Comparison of ENCODE assay signal across 9 mouse cellular contexts in genomic region chr5:142974598-142975121, GRCm38 (mm10). TPM values are rescaled to one million over a fixed set of nuclear protein-coding genes. Genes with fewer than 3 reads are reported as not detected.
DNase-seq lines count a peak whose midpoint lies in the region; ATAC-seq and TF ChIP-seq lines count a peak whose summit lies in the region.
"Had no signal": no experiment of that assay in that cellular context is flagged by ENCODE, and none has a peak within 500 bp of the region (broad histone marks: within the 10 kb centered on the region; RNA-seq: fewer than 3 reads in every experiment).

No protein-coding gene starts in this region.

- H3K36me3 ChIP-seq in kidney, embryonic 14.5 days (ENCODE audit: control insufficient read depth, insufficient read depth, low read length): peaks cover 38% of the 10 kb centered on the region
- H3K36me3 ChIP-seq in liver, embryonic 16.5 days (ENCODE audit: control insufficient read depth, insufficient read depth): no peaks in the 10 kb centered on the region; the same call in 1 of the 2 replicates

- 23% methylated on average over 18 of the region's 18 CpGs for WGBS in kidney, embryonic 14.5 days
- WGBS in liver, embryonic 16.5 days (ENCODE audit: insufficient replicate concordance): 11% methylated on average over 18 of the region's 18 CpGs

- ATAC-seq in kidney, embryonic 14.5 days (ENCODE audit: low FRiP score, low TSS enrichment): peak; percentile 21; the same call in 1 of the 2 replicates
- ATAC-seq in liver, embryonic 16.5 days (ENCODE audit: low read depth): peak; percentile 35; the same call in 1 of the 2 replicates
- no peak for ATAC-seq in monocyte, adult 5-6 weeks (replicated peaks; ENCODE audit: insufficient number of reproducible peaks, low FRiP score, low TSS enrichment, poor library complexity, severe bottlenecking)
- ATAC-seq: Patski had no signal

- DNase-seq in kidney, adult 11 months: no peak
- peak; percentile 58 for DNase-seq in gastrocnemius, postnatal 25 days
- peak; percentile 62 to 75 for DNase-seq in kidney, postnatal 4 days
- DNase-seq in retina, postnatal 7 days (ENCODE audit: low read depth, low spot score): peak; percentile 50

- 0 out of 2 replicates have a peak, but pooled peaks cover 3% of the 10 kb centered on the region for H3K4me1 ChIP-seq in kidney, embryonic 14.5 days (ENCODE audit: control insufficient read depth, insufficient read depth, low read length)
- H3K4me1 ChIP-seq in cortical plate, adult 2 months (ENCODE audit: control insufficient read depth, insufficient read depth, low read length): no peaks in the 10 kb centered on the region
- H3K4me1 ChIP-seq in liver, embryonic 16.5 days (ENCODE audit: control insufficient read depth, low read depth, low read length): peaks cover 3% of the 10 kb centered on the region; the same call in 1 of the 2 replicates

- no peak overlapping the region for H3K4me2 ChIP-seq in kidney, embryonic 14.5 days (replicated peaks; ENCODE audit: low read depth, low read length)
- H3K4me2 ChIP-seq in liver, embryonic 16.5 days (ENCODE audit: low read depth, low read length): no peak overlapping the region

- H3K9ac ChIP-seq in kidney, embryonic 14.5 days (ENCODE audit: low read depth, low read length): no peak overlapping the region
- H3K9ac ChIP-seq in liver, embryonic 16.5 days (ENCODE audit: low read depth, low read length): no peak overlapping the region

- TF ChIP-seq POLR2A in cortical plate, adult 2 months (IDR thresholded peaks at IDR 0.05; ENCODE audit: extremely low read depth, insufficient read depth, low read length): peak; percentile 58; the same call in 1 of the 2 replicates

- H3K27me3 ChIP-seq in kidney, embryonic 14.5 days (ENCODE audit: control insufficient read depth, insufficient read depth, low read length): no peaks in the 10 kb centered on the region
- no peaks in the 10 kb centered on the region for H3K27me3 ChIP-seq in liver, embryonic 16.5 days (ENCODE audit: control insufficient read depth, insufficient read depth, low read depth, low read length)
- H3K27me3 ChIP-seq: Patski had no signal

- no peak overlapping the region for H3K4me3 ChIP-seq in kidney, embryonic 14.5 days (ENCODE audit: low read length)
- H3K4me3 ChIP-seq in cortical plate, adult 2 months (ENCODE audit: insufficient read depth, low read length): peak overlapping the region; percentile 25
- no peak overlapping the region for H3K4me3 ChIP-seq in liver, embryonic 16.5 days (ENCODE audit: low read depth, low read length)

- 0 out of 2 replicates have a peak, but pooled peaks cover 2% of the 10 kb centered on the region for H3K9me3 ChIP-seq in kidney, embryonic 14.5 days (ENCODE audit: control insufficient read depth, low read length)
- H3K9me3 ChIP-seq in liver, embryonic 16.5 days (replicated peaks; ENCODE audit: control insufficient read depth, low read length): no peaks in the 10 kb centered on the region

- H3K27ac ChIP-seq in kidney, embryonic 14.5 days (ENCODE audit: low read depth, low read length): no peak overlapping the region
- peak overlapping the region; percentile 20; the same call in 1 of the 2 replicates for H3K27ac ChIP-seq in cortical plate, adult 2 months (ENCODE audit: insufficient read depth, low read length)
- H3K27ac ChIP-seq in liver, embryonic 16.5 days (ENCODE audit: low read length): no peak overlapping the region

- no peak for TF ChIP-seq CTCF in cortical plate, adult 2 months (IDR thresholded peaks at IDR 0.05; ENCODE audit: extremely low read depth, insufficient read depth, low read length)

RNA-seq across cellular contexts. Expression of gene Fscn1, which starts 14.5 kb away (rescaled TPM):
- 312 and 390 TPM in 2 replicates for polyA plus RNA-seq in kidney, embryonic 14.5 days (2014; fragmentation: Nextera tagmentation; extraction: Ambion mirVana)
- polyA plus RNA-seq in cortical plate, adult 2 months (2012; rRNA removed): 260 and 267 TPM in 2 replicates
- total RNA-seq in gastrocnemius, postnatal 25 days (2021): 10 to 100 TPM; 13.4 to 17.6 TPM
- 19.6 and 20.4 TPM in 2 replicates for polyA plus RNA-seq in liver, embryonic 16.5 days (2015; fragmentation: Nextera tagmentation; extraction: Ambion mirVana)
- 1.2 TPM in 1 of 3 replicates, not detected in the others for total RNA-seq in monocyte, adult 5-6 weeks (2017)

Comparison
In these comparisons a context has a peak if more than half of its experiments do, and no peak if none do; other contexts are left out.
1. RNA of gene Fscn1, which starts 14.5 kb away (polyA plus RNA-seq): 312 to 390 TPM in kidney, embryonic 14.5 days and 260 to 267 TPM in cortical plate, adult 2 months; 19.6 to 20.4 TPM in liver, embryonic 16.5 days; every median in the first group is over 10 times any median in the second.